Mouse (Mus musculus) neutrophil, adult 5-6 weeks (primary cell): ENCODE results near the gene Hepacam. TPM values are rescaled to one million over a fixed set of nuclear protein-coding genes. Genes with fewer than 3 reads are reported as not detected.

Experiments
- ATAC-seq: fragments of 151-379, 151-347 bp; 2 replicates; pipeline ENCODE4 v1.8.0; 2017; ENCODE audit warnings: mild to moderate bottlenecking, moderate TSS enrichment; ENCODE audit not compliant: insufficient number of reproducible peaks, poor library complexity, low FRiP score, severe bottlenecking; ENCODE audit errors: extremely low read depth
- total RNA-seq: library from RNA; stranded (forward); fragments of 200-1000 nt; gene quantifications from 2 replicates; pipeline ENCODE4 v1.2.3, GENCODE M21; 2017

The Hepacam gene
- total RNA-seq, 1 experiment from 2014 or later, result not detected

- no peak for ATAC-seq
These were observed 4.2 kb downstream of the Hepacam start for GRCm38 (mm10) chr9:37371232-37371801.

GRCm38 (mm10) chr9:37375718-37376117 is 8.6 kb downstream of the Hepacam start:
- no peak for ATAC-seq

- ATAC-seq, result no peak
These were observed 16.0 kb downstream of the Hepacam start for GRCm38 (mm10) chr9:37383161-37383560.

- no peak for ATAC-seq
These were observed 17.4 kb downstream of the Hepacam start for GRCm38 (mm10) chr9:37384284-37385182.

- no peak for ATAC-seq
These were observed 23.7 kb downstream of the Hepacam start for GRCm38 (mm10) chr9:37390891-37391290.

GRCm38 (mm10) chr9:37392071-37392470 is 24.9 kb downstream of the Hepacam start:
- no peak for ATAC-seq

GRCm38 (mm10) chr9:37393482-37394131 is 26.5 kb downstream of the Hepacam start:
- ATAC-seq, result no peak

- no peak for ATAC-seq
These were observed 33.4 kb downstream of the Hepacam start for GRCm38 (mm10) chr9:37400585-37400984.

GRCm38 (mm10) chr9:37401802-37402201 is 34.7 kb downstream of the Hepacam start, which contains the start of gene Robo4:
Gene Robo4 (plus strand): TSS chr9:37401897.
- ATAC-seq, result no peak

GRCm38 (mm10) chr9:37402501-37402900 is 35.4 kb downstream of the Hepacam start:
- no peak; the same call in 1 of the 2 replicates for ATAC-seq

GRCm38 (mm10) chr9:37403011-37403410 is 35.9 kb downstream of the Hepacam start:
- ATAC-seq, result no peak

- peak; percentile 52 for ATAC-seq
These were observed 39.2 kb downstream of the Hepacam start for GRCm38 (mm10) chr9:37406372-37406771.

GRCm38 (mm10) chr9:37407850-37408502 is 40.8 kb downstream of the Hepacam start:
- no peak for ATAC-seq

- ATAC-seq, result no peak
These were observed 42.7 kb downstream of the Hepacam start for GRCm38 (mm10) chr9:37409698-37410445.

- ATAC-seq, result no peak
These were observed 45.8 kb downstream of the Hepacam start for GRCm38 (mm10) chr9:37412989-37413388.

- ATAC-seq, result no peak
These were observed 47.5 kb downstream of the Hepacam start for GRCm38 (mm10) chr9:37414666-37415065.

- ATAC-seq, result no peak
These were observed 51.6 kb downstream of the Hepacam start for GRCm38 (mm10) chr9:37418791-37419190.

- ATAC-seq, result peak; percentile 74
These were observed 53.5 kb downstream of the Hepacam start for GRCm38 (mm10) chr9:37420676-37421075.

GRCm38 (mm10) chr9:37421239-37421638 is 54.1 kb downstream of the Hepacam start:
- no peak for ATAC-seq
